Mouse (Mus musculus) CH12.LX (cell line): ENCODE measurements around the gene Arpp19.

ENCODE experiments used
- CHD1 ChIP-seq: IDR thresholded peaks from 2 replicates; pipeline ENCODE4 v1.6.1; 2012; ENCODE audit warnings: low read depth, low read length, improper control_type of control experiment, inconsistent platforms
- CTCF ChIP-seq, 2 experiments: IDR thresholded peaks in 1 of 2; conservative IDR thresholded peaks in 1 of 2; 2 replicates each; pipeline ENCODE4 v1.5.1; 2011 to 2012; ENCODE audit warnings: low read depth in 2 of 2, low read length in 2 of 2, improper control_type of control experiment in 1 of 2, inconsistent platforms in 1 of 2, mild to moderate bottlenecking in 1 of 2, moderate library complexity in 1 of 2
- EP300 ChIP-seq: IDR thresholded peaks from 2 replicates; pipeline ENCODE4 v1.6.1; 2011; ENCODE audit warnings: low read length, improper control_type of control experiment
- GABPA ChIP-seq: IDR thresholded peaks from 2 replicates; pipeline ENCODE4 v1.6.1; 2012; ENCODE audit warnings: low read depth, low read length, improper control_type of control experiment, inconsistent platforms; ENCODE audit not compliant: insufficient replicate concordance
- KAT2A ChIP-seq: IDR thresholded peaks from 2 replicates; pipeline ENCODE4 v1.6.1; 2012; ENCODE audit warnings: low read length, improper control_type of control experiment, inconsistent platforms; ENCODE audit not compliant: insufficient replicate concordance
- MAFK ChIP-seq: IDR thresholded peaks from 2 replicates; pipeline ENCODE4 v1.6.1; 2011; ENCODE audit warnings: low read length, improper control_type of control experiment; ENCODE audit not compliant: insufficient replicate concordance
- POLR2A ChIP-seq: IDR thresholded peaks from 2 replicates; pipeline ENCODE4 v1.6.1; 2011; ENCODE audit warnings: low read depth, mild to moderate bottlenecking, improper control_type of control experiment, low read length
- POLR2AphosphoS2 ChIP-seq: IDR thresholded peaks from 2 replicates; pipeline ENCODE4 v1.6.1; 2011; ENCODE audit warnings: low read depth, low read length, improper control_type of control experiment
- RAD21 ChIP-seq: IDR thresholded peaks from 2 replicates; pipeline ENCODE4 v1.6.1; 2011; ENCODE audit warnings: low read depth, mild to moderate bottlenecking, low read length, improper control_type of control experiment, moderate library complexity
- TBP ChIP-seq: conservative IDR thresholded peaks from 2 replicates; pipeline ENCODE4 v1.6.1; 2011; ENCODE audit warnings: low read depth, low read length, improper control_type of control experiment
- TCF12 ChIP-seq: IDR thresholded peaks from 2 replicates; pipeline ENCODE4 v1.6.1; 2014; ENCODE audit warnings: low read depth, mild to moderate bottlenecking, inconsistent platforms, low read length, improper control_type of control experiment
- ZC3H11A ChIP-seq: IDR thresholded peaks from 2 replicates; pipeline ENCODE4 v1.6.1; 2012; ENCODE audit warnings: low read depth, mild to moderate bottlenecking, inconsistent platforms, low read length, improper control_type of control experiment
- ZNF384 ChIP-seq: IDR thresholded peaks from 2 replicates; pipeline ENCODE4 v1.6.1; 2012; ENCODE audit warnings: low read depth, low read length, improper control_type of control experiment, inconsistent platforms

DNA sequence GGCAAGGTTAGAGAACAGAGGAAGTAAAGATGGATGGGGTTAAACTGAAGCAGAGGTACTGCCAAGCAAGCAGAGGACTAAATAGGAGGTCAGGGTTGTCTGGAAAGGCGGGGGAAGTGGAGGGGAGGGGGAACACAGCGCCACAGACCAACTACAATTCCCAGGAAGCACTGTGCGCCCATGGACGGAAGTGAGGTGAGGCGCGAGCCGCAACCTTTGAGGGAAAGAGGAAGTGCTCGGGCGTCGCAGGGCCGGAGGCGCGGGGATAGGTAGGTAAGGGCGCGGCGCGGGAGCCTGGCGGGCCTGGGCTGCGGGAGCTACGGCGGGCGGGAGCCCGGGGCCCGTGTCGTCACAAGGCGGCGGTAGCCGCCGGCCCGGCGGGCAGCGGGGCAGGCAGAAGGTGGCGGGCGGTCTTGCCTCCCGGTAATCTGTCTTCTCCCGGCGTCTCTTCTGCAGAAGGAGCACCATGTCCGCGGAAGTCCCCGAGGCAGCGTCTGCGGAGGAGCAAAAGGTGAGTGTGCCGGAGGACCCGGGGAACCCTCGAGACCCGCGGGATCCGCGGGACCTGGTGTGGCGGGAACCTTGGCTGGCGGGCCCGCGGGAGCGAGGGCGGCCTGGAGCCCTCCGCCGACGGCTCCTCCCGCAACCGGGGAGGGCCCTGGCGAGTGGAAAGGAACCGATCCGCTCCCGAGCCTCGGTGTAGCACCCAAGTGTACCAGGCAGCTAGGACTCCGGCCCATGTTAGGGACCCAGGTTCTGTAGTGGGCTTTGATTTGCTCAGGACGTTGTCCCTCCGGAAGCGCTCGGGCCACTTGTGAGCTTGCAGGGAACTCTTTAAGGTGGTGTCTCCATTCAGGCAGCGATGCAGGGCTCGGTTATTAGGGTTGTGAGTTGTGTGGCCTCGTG lies at the start of gene Arpp19:
- TF ChIP-seq GABPA, result peak; percentile 33; the same call in 1 of the 2 replicates
- TF ChIP-seq CTCF (conservative IDR thresholded peaks at IDR 0.05 in 1 of 2, IDR thresholded peaks at IDR 0.05 in 1 of 2; ENCODE audit: low read depth in 2 of 2, low read length in 2 of 2), result no peak
- peak; percentile 92; the same call in 1 of the 2 replicates for TF ChIP-seq KAT2A
- TF ChIP-seq ZNF384, result no peak
- peak; percentile 91 for TF ChIP-seq POLR2A
- no peak for TF ChIP-seq EP300
- TF ChIP-seq MAFK, result no peak
- TF ChIP-seq CHD1, result no peak
- no peak for TF ChIP-seq RAD21
- TF ChIP-seq ZC3H11A, result no peak
- TF ChIP-seq POLR2AphosphoS2, result no peak
- peak; percentile 61 for TF ChIP-seq TCF12
- TF ChIP-seq TBP, result peak; percentile 59; the same call in 1 of the 2 replicates
